Mouse (Mus musculus): ENCODE data around the gene Cse1l. TPM values are rescaled to one million over a fixed set of nuclear protein-coding genes. Genes with fewer than 3 reads are reported as not detected.

The Cse1l gene
- polyA plus RNA-seq, 1 experiment from 2014 or later: 164 TPM

DNA sequence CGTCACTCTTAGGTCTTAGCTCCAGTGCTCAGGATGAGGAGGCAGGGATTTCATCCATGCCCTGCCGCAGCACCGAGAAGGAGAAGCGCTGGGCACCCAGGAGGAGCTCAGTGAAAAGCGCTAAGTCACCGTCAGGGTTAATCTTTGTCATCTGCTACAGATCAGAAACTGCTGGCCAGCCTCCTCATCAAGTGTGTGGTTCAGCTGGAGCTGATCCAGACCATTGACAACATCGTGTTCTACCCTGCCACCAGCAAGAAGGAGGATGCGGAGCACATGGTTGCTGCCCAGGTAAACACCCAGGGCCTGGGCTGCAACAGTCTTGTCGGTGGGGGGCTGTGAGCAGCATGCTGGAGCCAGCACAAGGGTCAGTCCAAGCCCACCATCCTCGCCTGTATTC, 20.2 kb upstream of the Cse1l start:
- H3K27ac ChIP-seq: no peak overlapping the region

DNA sequence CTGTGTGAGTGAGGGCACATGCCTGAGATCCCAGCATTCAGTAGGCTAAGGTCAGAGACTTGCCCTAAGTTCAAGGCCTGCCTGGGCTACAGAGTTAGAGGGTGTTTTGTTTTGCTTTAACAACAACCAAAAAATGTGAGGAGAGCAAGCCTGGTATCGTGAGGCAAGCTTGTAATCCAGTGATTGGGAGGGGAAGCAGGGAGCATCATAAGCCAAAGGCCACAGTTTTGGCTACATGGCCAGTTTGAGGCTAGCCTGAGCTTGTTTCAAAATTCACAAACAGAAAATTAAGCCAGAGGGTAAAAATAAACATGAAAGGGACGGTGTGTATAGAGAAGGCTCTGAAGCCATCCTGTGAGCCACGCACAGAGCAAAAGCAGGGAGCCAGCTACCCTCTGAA, 19.6 kb upstream of the Cse1l start:
- 82% methylated on average over 3 of the region's 3 CpGs for WGBS
- Histone ChIP-seq H3K4me3 (no peak overlapping the region), H3K27me3 (no peaks in the 10 kb centered on the region), H3K27ac (no peak overlapping the region), H3K36me3 (peaks cover 12% of the 10 kb centered on the region; the same call in 1 of the 2 replicates), H3K4me1 (no peaks in the 10 kb centered on the region), H3K9me3 (no peaks in the 10 kb centered on the region), H3K4me2 (replicated peaks) (no peak overlapping the region), H3K9ac (no peak overlapping the region)
- no peak for ATAC-seq (ENCODE audit: insufficient number of reproducible peaks, insufficient read depth, low FRiP score, low TSS enrichment)

More for the DNA sequence above, 20.2 kb upstream of the Cse1l start:
- H3K9ac ChIP-seq: no peak overlapping the region
- no peak overlapping the region for H3K4me3 ChIP-seq
- H3K27me3 ChIP-seq: no peaks in the 10 kb centered on the region
- H3K9me3 ChIP-seq: no peaks in the 10 kb centered on the region
- 63% methylated on average over 10 of the region's 10 CpGs for WGBS
- H3K36me3 ChIP-seq: peaks cover 12% of the 10 kb centered on the region; the same call in 1 of the 2 replicates
- H3K4me1 ChIP-seq: no peaks in the 10 kb centered on the region
- no peak overlapping the region for H3K4me2 ChIP-seq (replicated peaks)
- no peak for ATAC-seq (ENCODE audit: insufficient number of reproducible peaks, insufficient read depth, low FRiP score, low TSS enrichment)

DNA sequence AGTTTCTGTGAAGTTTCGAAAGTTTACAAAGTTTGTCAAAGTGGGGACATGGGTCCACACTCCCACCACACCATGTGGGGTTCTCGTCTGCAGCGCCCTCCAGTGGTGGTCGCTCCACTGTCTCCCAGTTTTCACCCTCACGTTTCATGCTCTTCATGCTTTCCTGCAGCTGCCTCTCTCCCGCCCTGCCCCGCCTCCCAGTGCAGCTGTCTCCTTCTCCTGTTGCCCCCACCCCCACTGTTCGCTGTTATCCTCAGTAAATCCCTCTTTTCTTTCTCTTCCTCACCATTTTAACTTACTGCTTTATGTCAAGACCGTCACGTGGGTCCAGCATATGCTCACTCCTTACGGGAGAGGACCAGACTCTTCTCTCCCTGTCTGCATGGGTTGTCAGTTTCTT, 18.0 kb upstream of the Cse1l start:
- Histone ChIP-seq H3K27me3 (no peaks in the 10 kb centered on the region), H3K4me2 (replicated peaks) (no peak overlapping the region), H3K4me3 (no peak overlapping the region), H3K36me3 (peaks cover 21% of the 10 kb centered on the region; the same call in 1 of the 2 replicates), H3K9me3 (no peaks in the 10 kb centered on the region), H3K4me1 (no peaks in the 10 kb centered on the region), H3K9ac (no peak overlapping the region), H3K27ac (no peak overlapping the region)
- WGBS: 29% methylated on average over 11 of the region's 11 CpGs
- ATAC-seq (ENCODE audit: insufficient number of reproducible peaks, insufficient read depth, low FRiP score, low TSS enrichment): no peak

DNA sequence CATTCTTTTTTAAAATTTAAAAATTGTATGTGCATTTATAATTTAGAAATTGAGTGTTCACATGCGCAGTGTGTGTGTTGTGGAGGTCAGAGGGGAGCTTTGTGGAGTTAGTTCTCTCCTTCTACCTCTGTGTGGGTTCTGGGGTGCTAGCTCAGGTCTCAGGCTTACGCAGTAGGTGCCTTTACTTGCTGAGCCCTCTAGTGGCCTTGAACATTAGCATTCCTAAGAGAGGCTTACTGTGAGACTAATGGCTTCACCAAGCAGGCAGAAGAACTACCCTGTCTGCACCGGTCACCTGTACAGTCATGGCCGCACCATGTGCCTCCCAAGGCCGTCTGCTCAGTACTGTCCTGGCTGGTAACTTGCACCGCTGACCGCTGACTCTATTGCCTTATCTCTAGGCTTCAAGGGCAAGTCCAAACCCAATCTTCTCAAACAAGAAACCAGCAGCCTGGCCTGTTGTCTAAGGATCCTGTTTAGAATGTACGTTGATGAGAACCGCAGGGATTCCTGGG, 14.4 kb upstream of the Cse1l start:
- no peak overlapping the region for H3K4me3 ChIP-seq
- H3K4me2 ChIP-seq (replicated peaks): no peak overlapping the region
- no peaks in the 10 kb centered on the region for H3K27me3 ChIP-seq
- no peak for ATAC-seq (ENCODE audit: insufficient number of reproducible peaks, insufficient read depth, low FRiP score, low TSS enrichment)
- H3K27ac ChIP-seq: no peak overlapping the region
- 77% methylated on average over 9 of the region's 9 CpGs for WGBS
- no peaks in the 10 kb centered on the region for H3K4me1 ChIP-seq
- peaks cover 28% of the 10 kb centered on the region for H3K36me3 ChIP-seq
- H3K9ac ChIP-seq: no peak overlapping the region
- no peaks in the 10 kb centered on the region for H3K9me3 ChIP-seq

DNA sequence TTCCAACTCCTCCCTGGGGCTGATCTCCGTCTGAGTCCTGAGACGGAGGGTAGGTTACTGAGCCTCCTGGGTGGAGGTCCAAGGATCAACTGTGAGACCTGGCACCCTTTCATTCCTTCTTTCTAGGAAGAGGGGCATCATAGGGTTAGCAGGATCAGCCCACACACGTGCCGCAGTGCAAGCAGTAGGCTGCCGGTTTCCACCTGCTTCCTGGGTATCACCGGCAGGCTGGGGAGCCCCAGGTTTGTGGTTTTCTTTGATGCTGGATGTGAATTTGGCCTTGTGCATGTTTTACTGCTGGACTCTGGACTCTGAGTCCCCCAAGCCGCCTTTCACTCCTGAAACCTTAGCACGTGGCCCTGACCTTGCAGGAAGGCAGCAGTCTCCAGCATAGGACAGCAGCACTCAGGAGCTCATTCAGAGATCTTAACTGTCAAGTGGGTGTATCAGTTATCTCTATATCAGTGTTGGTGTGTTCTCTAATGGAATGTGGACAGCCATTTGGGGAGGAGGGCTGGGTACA, 13.6 kb upstream of the Cse1l start:
- 91% methylated on average over 8 of the region's 8 CpGs for WGBS
- no peak overlapping the region for H3K9ac ChIP-seq
- ATAC-seq (ENCODE audit: insufficient number of reproducible peaks, insufficient read depth, low FRiP score, low TSS enrichment): no peak

DNA sequence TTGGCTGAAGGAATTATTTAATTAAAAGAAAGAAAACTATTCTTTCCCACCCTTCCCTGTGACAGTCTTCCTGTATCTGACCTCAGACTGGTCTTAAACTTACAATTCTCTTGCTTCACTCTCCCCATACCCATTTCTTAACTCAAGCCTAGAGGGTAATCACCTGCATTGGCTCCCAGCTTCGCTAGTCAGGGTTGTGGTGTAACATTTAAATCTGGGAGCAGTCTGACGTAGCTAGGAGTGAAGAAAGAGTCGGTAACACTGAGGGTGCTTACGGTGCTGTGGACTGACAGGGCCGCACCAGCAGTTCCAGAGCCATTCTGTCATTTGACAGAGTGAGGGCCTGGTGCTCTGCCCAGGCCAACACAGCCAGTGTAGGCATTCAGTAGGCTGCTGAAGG, 12.8 kb upstream of the Cse1l start:
- no peak for ATAC-seq (ENCODE audit: insufficient number of reproducible peaks, insufficient read depth, low FRiP score, low TSS enrichment)
- Histone ChIP-seq H3K9ac (no peak overlapping the region), H3K36me3 (peaks cover 28% of the 10 kb centered on the region), H3K4me3 (no peak overlapping the region), H3K27me3 (no peaks in the 10 kb centered on the region), H3K4me1 (no peaks in the 10 kb centered on the region), H3K27ac (no peak overlapping the region), H3K4me2 (replicated peaks) (no peak overlapping the region), H3K9me3 (no peaks in the 10 kb centered on the region)
- 95% methylated on average over 5 of the region's 5 CpGs for WGBS

More for the DNA sequence above, 13.6 kb upstream of the Cse1l start:
- Histone ChIP-seq H3K36me3 (peaks cover 28% of the 10 kb centered on the region), H3K27ac (no peak overlapping the region), H3K4me2 (replicated peaks) (no peak overlapping the region), H3K27me3 (no peaks in the 10 kb centered on the region), H3K9me3 (no peaks in the 10 kb centered on the region), H3K4me3 (no peak overlapping the region), H3K4me1 (no peaks in the 10 kb centered on the region)

DNA sequence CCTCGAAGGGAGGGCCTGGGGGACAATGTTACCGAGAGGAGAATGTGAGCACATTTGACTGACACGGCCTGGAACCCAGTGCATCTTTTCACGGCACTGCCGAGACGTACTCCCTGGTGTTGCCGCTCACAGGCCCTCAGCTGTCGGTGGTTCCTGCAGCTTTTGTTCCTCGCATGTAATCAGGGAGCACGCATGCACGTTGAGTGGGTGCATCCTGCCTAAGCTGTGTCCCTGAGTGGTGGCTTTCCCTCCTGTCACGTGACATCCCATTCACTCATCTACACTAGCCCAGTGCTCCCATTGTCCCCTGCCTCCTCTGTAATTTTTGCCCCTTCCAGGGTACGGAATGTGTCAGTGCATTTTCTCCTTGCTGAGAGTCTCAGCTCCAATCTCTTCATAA, 9.5 kb upstream of the Cse1l start:
- no peak overlapping the region for H3K4me2 ChIP-seq (replicated peaks)
- H3K9me3 ChIP-seq: no peaks in the 10 kb centered on the region
- H3K9ac ChIP-seq: no peak overlapping the region
- no peaks in the 10 kb centered on the region for H3K27me3 ChIP-seq
- H3K36me3 ChIP-seq: peaks cover 25% of the 10 kb centered on the region
- 81% methylated on average over 13 of the region's 13 CpGs for WGBS
- H3K4me3 ChIP-seq: no peak overlapping the region
- no peak for ATAC-seq (ENCODE audit: insufficient number of reproducible peaks, insufficient read depth, low FRiP score, low TSS enrichment)
- no peak overlapping the region for H3K27ac ChIP-seq
- no peaks in the 10 kb centered on the region for H3K4me1 ChIP-seq

DNA sequence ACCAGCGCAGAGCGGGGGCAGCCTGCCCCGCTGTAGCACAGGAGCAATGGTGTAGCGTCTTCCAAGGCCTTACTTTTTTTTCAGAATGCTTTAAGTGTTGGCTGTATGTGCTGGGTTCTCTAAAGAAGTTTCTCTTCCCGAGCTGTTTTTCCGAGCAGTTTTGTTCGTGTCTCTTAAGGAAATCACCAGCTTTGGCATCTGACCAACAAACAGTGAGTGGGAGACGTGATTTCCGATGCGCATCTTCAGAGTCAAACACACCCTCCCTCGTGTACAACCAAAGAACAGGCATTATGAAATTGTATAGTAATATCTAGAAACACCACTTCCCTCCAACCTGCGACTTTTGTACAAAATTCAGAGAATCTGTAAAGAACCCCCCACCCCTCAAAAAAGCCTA, 8.9 kb upstream of the Cse1l start:
- Histone ChIP-seq H3K27me3 (no peaks in the 10 kb centered on the region), H3K4me3 (no peak overlapping the region), H3K9me3 (no peaks in the 10 kb centered on the region), H3K27ac (no peak overlapping the region), H3K4me1 (no peaks in the 10 kb centered on the region), H3K9ac (no peak overlapping the region), H3K36me3 (peaks cover 18% of the 10 kb centered on the region), H3K4me2 (replicated peaks) (no peak overlapping the region)
- WGBS: 92% methylated on average over 12 of the region's 12 CpGs
- no peak for ATAC-seq (ENCODE audit: insufficient number of reproducible peaks, insufficient read depth, low FRiP score, low TSS enrichment)

DNA sequence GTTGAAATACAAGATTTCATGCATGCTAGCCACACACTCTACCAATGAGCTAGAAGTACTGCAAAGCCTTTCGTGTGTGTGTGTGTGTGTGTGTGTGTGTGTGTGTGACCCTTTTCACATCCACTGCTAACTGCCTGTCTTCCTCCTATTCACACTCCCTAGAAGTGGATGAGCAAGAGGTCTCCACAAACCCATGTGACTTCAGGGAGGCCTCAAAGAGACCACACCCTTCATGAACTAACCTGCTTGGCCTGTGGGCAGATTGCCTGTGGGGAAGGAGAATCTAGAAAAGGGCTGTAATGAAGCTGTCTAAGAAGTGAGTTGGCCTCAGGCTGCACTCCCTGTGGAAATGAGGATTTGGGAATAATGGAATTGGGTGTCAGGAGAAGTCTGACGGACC, 6.7 kb upstream of the Cse1l start:
- Histone ChIP-seq H3K4me2 (replicated peaks) (no peak overlapping the region), H3K9me3 (no peaks in the 10 kb centered on the region), H3K27ac (no peak overlapping the region), H3K27me3 (no peaks in the 10 kb centered on the region), H3K9ac (no peak overlapping the region), H3K4me3 (no peak overlapping the region), H3K4me1 (no peaks in the 10 kb centered on the region), H3K36me3 (peaks cover 8% of the 10 kb centered on the region)
- WGBS: 80% methylated on average over 2 of the region's 2 CpGs
- no peak for ATAC-seq (ENCODE audit: insufficient number of reproducible peaks, insufficient read depth, low FRiP score, low TSS enrichment)

DNA sequence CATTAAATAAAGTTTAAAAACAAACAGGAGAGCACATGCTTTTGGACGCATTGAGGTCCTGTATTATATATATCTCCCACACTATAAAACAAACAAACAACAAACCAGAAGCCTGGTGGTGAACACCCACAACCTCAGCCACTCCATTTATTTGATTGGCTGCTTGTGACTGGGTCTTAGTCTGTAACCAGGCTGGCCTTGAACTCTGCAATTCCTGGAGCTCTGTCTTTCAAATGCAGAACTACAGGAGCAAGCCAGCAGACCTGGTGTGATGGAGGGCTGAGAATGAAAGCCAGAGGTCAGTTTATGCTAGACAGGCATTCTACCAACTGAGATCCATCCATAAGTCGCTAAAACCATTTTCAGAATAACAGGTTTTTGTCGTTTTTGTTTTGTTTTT, 6.1 kb upstream of the Cse1l start:
- H3K9ac ChIP-seq: no peak overlapping the region
- H3K4me1 ChIP-seq: no peaks in the 10 kb centered on the region
- H3K9me3 ChIP-seq: no peaks in the 10 kb centered on the region
- no peaks in the 10 kb centered on the region for H3K27me3 ChIP-seq
- no peak overlapping the region for H3K4me3 ChIP-seq
- 64% methylated on average over 3 of the region's 3 CpGs for WGBS
- H3K4me2 ChIP-seq (replicated peaks): no peak overlapping the region
- H3K36me3 ChIP-seq: peaks cover 2% of the 10 kb centered on the region; the same call in 1 of the 2 replicates
- ATAC-seq (ENCODE audit: insufficient number of reproducible peaks, insufficient read depth, low FRiP score, low TSS enrichment): no peak
- H3K27ac ChIP-seq: no peak overlapping the region

DNA sequence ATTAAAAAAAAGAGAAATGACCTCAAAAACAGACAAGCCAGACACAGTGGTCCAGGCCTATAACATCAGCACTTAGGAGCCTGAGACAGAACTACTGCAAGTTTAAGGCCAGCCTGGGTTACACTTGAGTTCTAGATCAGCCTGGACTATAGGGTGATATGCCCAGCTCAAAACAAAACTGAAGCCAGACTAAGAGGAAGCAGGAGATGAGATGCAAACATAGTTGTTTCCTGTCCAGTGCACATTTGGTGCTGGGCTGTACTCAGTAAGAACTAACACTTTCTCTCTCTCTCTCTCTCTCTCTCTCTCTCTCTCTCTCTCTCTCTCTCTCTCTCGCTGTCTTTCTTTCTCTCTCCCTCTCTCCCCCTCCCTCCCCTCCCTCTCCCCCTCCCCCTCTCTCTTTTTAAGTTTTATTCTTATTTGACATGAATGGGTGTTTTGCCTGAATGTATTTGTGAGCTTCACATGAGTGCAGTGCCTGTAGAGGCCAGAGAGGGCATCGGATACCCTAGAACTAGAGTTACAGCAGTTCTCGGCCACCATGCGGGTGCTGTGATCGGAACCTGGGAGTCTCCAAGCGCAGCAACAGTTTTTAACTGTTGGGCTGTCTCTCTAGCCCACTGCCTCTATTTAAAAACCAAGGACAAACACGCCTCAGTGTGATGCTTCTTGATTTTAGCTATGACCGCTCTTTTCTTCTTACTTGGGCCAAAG, 4.9 kb upstream of the Cse1l start:
- Histone ChIP-seq H3K9me3 (no peaks in the 10 kb centered on the region), H3K4me3 (no peak overlapping the region), H3K27me3 (no peaks in the 10 kb centered on the region), H3K4me1 (no peaks in the 10 kb centered on the region), H3K4me2 (replicated peaks) (no peak overlapping the region), H3K27ac (no peak overlapping the region), H3K9ac (no peak overlapping the region), H3K36me3 (no peaks in the 10 kb centered on the region)
- WGBS: 88% methylated on average over 8 of the region's 8 CpGs
- ATAC-seq (ENCODE audit: insufficient number of reproducible peaks, insufficient read depth, low FRiP score, low TSS enrichment): no peak

DNA sequence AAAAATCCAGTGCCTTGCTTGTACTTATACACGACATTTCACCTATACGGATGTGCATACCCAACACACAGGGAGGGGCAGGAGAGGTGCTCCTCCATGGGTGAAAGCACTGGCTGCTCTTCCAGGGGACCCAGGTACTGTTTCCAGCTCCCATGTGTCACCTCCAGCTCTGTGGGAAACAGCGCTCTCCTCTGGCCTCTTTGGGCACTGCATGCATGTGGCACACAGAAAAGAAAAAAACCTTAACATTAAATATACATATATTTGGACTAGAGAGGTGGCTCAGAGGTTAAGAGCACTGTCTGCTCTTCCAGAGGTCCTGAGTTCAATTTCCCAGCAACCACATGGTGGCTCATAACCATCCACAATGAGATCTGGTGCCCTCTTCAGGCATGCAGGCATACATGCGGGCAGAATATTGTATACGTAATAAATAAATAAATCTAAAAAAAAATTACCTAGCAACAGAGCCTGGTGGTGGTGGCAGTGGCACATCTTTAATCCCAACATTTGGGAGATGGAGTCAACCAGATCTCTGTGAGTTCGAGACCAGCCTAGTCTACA, 2.0 kb upstream of the Cse1l start:
- WGBS: 93% methylated on average over 6 of the region's 6 CpGs
- no peak for ATAC-seq (ENCODE audit: insufficient number of reproducible peaks, insufficient read depth, low FRiP score, low TSS enrichment)

More for the DNA sequence above, 2.0 kb upstream of the Cse1l start:
- H3K9ac ChIP-seq: no peak overlapping the region
- no peak overlapping the region for H3K27ac ChIP-seq
- H3K27me3 ChIP-seq: no peaks in the 10 kb centered on the region
- no peak overlapping the region for H3K4me2 ChIP-seq (replicated peaks)
- H3K4me3 ChIP-seq: no peak overlapping the region
- peaks cover 9% of the 10 kb centered on the region for H3K4me1 ChIP-seq
- H3K36me3 ChIP-seq: no peaks in the 10 kb centered on the region
- H3K9me3 ChIP-seq: no peaks in the 10 kb centered on the region
